ENCODE assay signal across 21 mouse cellular contexts in the genomic region with DNA sequence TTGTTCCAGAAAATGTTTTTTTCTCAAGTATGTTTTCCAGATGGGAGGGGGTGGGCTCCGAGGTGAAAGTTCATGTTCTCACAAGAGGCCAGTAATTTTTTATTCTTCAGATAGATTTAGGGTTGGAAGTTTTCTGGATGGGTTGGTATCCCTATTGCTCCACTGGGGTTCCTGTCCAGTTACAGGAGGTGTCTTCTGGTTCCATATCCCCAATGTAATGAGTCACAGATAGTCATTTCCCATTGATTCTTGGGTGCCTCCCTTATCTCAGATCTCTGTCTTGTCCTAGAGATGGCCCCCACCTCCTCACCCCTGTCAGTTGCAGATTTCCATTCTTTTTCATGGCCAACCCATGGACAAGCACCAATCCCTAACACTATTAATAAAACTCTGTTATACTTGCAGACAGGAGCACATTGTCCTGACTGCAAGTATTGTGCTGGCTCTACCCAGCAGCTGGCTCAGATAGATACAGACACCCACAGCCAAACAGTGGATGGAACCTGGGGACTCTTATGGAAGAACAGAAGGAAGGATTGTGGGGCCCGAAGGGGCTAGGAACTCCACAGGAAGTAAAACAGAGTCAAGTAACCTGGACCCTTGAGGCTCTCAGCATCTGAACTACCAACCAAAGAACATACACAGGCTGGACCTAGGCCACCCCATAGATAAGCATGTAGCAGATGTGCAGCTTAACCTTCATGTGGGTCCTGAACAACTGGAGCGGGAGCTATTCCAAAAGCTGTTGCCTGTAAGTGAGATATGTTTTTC. TPM values are rescaled to one million over a fixed set of nuclear protein-coding genes. Genes with fewer than 3 reads are reported as not detected.
"Had no signal": no experiment of that assay in that cellular context is flagged by ENCODE, and none has a peak within 500 bp of the region (broad histone marks: within the 10 kb centered on the region; RNA-seq: fewer than 3 reads in every experiment).

No protein-coding gene starts in this region.

- DNase-seq: lung, adult 18-20 months; lung, embryonic 14.5 days; lung, postnatal 10 days; retina, postnatal 1 day; right cerebral cortex, adult 18-20 months; right cerebral cortex, postnatal 25 days; thymus, adult 2 months; thymus, postnatal 25 days; thymus, postnatal 4 days had no signal

- ATAC-seq: midbrain, embryonic 13.5 days; midbrain, embryonic 15.5 days had no signal

RNA-seq across cellular contexts. Expression of gene Foxd4, which starts 7.6 kb away (rescaled TPM):
- total RNA-seq: midbrain, postnatal 0 days had no signal
- polyA plus RNA-seq: lung, embryonic 14.5 days; lung, embryonic 16.5 days; midbrain, postnatal 0 days; myocyte; neural tube, embryonic 11.5 days; neural tube, embryonic 13.5 days; neural tube, embryonic 15.5 days; stomach, embryonic 15.5 days; stomach, postnatal 0 days; testis, adult 2 months; thymus, adult 2 months; urinary bladder, adult 2 months had no signal
